11 mouse cellular contexts compared by ENCODE assay signal in genomic region chr8:26804901-26805341, GRCm38 (mm10).
A peak's percentile ranks its signal among the peaks of the same experiment; 100 is the strongest.
DNase-seq lines count a peak whose midpoint lies in the region; ATAC-seq lines count a peak whose summit lies in the region.
"Had no signal": no experiment of that assay in that cellular context is flagged by ENCODE, and none has a peak within 500 bp of the region (broad histone marks: within the 10 kb centered on the region; RNA-seq: fewer than 3 reads in every experiment).

No protein-coding gene starts in this region.

- H3K27me3 ChIP-seq in heart, embryonic 11.5 days (ENCODE audit: control insufficient read depth, insufficient read depth, low read length), result peaks cover 18% of the 10 kb centered on the region
- H3K27me3 ChIP-seq in embryonic facial prominence, embryonic 15.5 days, result peaks cover 12% of the 10 kb centered on the region
- H3K27me3 ChIP-seq in lung, embryonic 16.5 days (ENCODE audit: control insufficient read depth, insufficient read depth, low read depth, low read length), result peaks cover 21% of the 10 kb centered on the region
- H3K27me3 ChIP-seq: CH12.LX had no signal

- no peaks in the 10 kb centered on the region for H3K36me3 ChIP-seq in heart, embryonic 11.5 days (ENCODE audit: control insufficient read depth, insufficient read depth, low read length)
- H3K36me3 ChIP-seq in embryonic facial prominence, embryonic 15.5 days, result no peaks in the 10 kb centered on the region
- no peaks in the 10 kb centered on the region for H3K36me3 ChIP-seq in lung, embryonic 16.5 days (ENCODE audit: control insufficient read depth, insufficient read depth, low read length)
- H3K36me3 ChIP-seq: midbrain, embryonic 12.5 days had no signal

- peak overlapping the region; percentile 8; the same call in 1 of the 2 replicates for H3K4me2 ChIP-seq in heart, embryonic 11.5 days
- H3K4me2 ChIP-seq in embryonic facial prominence, embryonic 15.5 days (replicated peaks), result peak overlapping the region; percentile 22
- peak overlapping the region; percentile 28 for H3K4me2 ChIP-seq in lung, embryonic 16.5 days (ENCODE audit: low read depth, low read length)
- H3K4me2 ChIP-seq: midbrain, embryonic 12.5 days had no signal

- DNase-seq in heart, postnatal 10 days, result no peak
- DNase-seq in 3T3-L1 (ENCODE audit: low read depth, low spot score), result peak; percentile 62
- no peak for DNase-seq in adrenal gland, adult 18-20 months (ENCODE audit: low spot score in 2 of 2)
- no peak for DNase-seq in Muller cell, postnatal 12 days (ENCODE audit: inconsistent ontology term)

- H3K9me3 ChIP-seq in heart, embryonic 11.5 days (replicated peaks; ENCODE audit: control insufficient read depth, low read length), result no peaks in the 10 kb centered on the region
- no peaks in the 10 kb centered on the region for H3K9me3 ChIP-seq in embryonic facial prominence, embryonic 15.5 days (replicated peaks)
- H3K9me3 ChIP-seq in lung, embryonic 16.5 days (ENCODE audit: control insufficient read depth, low read length), result no peaks in the 10 kb centered on the region
- H3K9me3 ChIP-seq: midbrain, embryonic 12.5 days had no signal

- 0 out of 2 replicates have a peak overlapping the region, but pooled peaks have one; percentile 22 for H3K9ac ChIP-seq in heart, embryonic 11.5 days (ENCODE audit: low read depth, low read length)
- H3K9ac ChIP-seq in embryonic facial prominence, embryonic 15.5 days, result no peak overlapping the region
- H3K9ac ChIP-seq in lung, embryonic 16.5 days (ENCODE audit: low read length), result no peak overlapping the region
- H3K9ac ChIP-seq: midbrain, embryonic 12.5 days had no signal

- ATAC-seq in heart, embryonic 11.5 days (replicated peaks; ENCODE audit: insufficient number of reproducible peaks, low FRiP score, low TSS enrichment), result no peak
- ATAC-seq in embryonic facial prominence, embryonic 15.5 days (ENCODE audit: insufficient number of reproducible peaks, low FRiP score, low TSS enrichment, low read depth), result peak; percentile 56; the same call in 1 of the 2 replicates
- ATAC-seq in lung, embryonic 16.5 days (ENCODE audit: low read depth), result peak; percentile 71
- no peak for ATAC-seq in CD4-positive, CD25-positive, alpha-beta regulatory T cell, adult 4 months
- ATAC-seq: activated CD4-positive, CD25-positive, alpha-beta regulatory T cell, adult 4 months had no signal

- intact Hi-C loops in heart, postnatal 10 days (cut with DNase I), result loop anchor here (5.0 kb wide), 1 partner anchor 172 kb away; the partner anchor contains the start of gene Zfp703

- H3K4me1 ChIP-seq in heart, embryonic 11.5 days (ENCODE audit: control insufficient read depth, insufficient read depth, low read length), result peaks cover 33% of the 10 kb centered on the region
- H3K4me1 ChIP-seq in embryonic facial prominence, embryonic 15.5 days, result peaks cover 58% of the 10 kb centered on the region
- H3K4me1 ChIP-seq in lung, embryonic 16.5 days (replicated peaks; ENCODE audit: control insufficient read depth, insufficient read depth, low read length), result peaks cover 41% of the 10 kb centered on the region

- H3K27ac ChIP-seq in heart, embryonic 11.5 days (ENCODE audit: low read depth, low read length), result no peak overlapping the region
- peak overlapping the region; percentile 78 for H3K27ac ChIP-seq in embryonic facial prominence, embryonic 15.5 days (replicated peaks)
- peak overlapping the region; percentile 76 for H3K27ac ChIP-seq in lung, embryonic 16.5 days (ENCODE audit: low read length)
- H3K27ac ChIP-seq: midbrain, embryonic 12.5 days had no signal

- H3K4me3 ChIP-seq in heart, embryonic 11.5 days (ENCODE audit: low read depth, low read length), result no peak overlapping the region
- H3K4me3 ChIP-seq in embryonic facial prominence, embryonic 15.5 days (replicated peaks), result no peak overlapping the region
- H3K4me3 ChIP-seq in lung, embryonic 16.5 days (ENCODE audit: low read length), result no peak overlapping the region
- H3K4me3 ChIP-seq: midbrain, embryonic 12.5 days had no signal

- WGBS in heart, embryonic 11.5 days (ENCODE audit: insufficient replicate concordance), result 35% methylated on average over 7 of the region's 7 CpGs
- WGBS in embryonic facial prominence, embryonic 15.5 days, result 15% methylated on average over 7 of the region's 7 CpGs
- WGBS in lung, embryonic 16.5 days, result 23% methylated on average over 7 of the region's 7 CpGs

Comparison
In these comparisons a context has a peak if more than half of its experiments do, and no peak if none do; other contexts are left out.
1. ATAC-seq: peak in embryonic facial prominence, embryonic 15.5 days (single experiment) and lung, embryonic 16.5 days (single experiment); none in heart, embryonic 11.5 days (single experiment) and CD4-positive, CD25-positive, alpha-beta regulatory T cell, adult 4 months (single experiment).
2. Peak in every context shown above with its lines, with median percentiles within 50 percentile points of each other: H3K4me2 ChIP-seq.